Mouse (Mus musculus): ENCODE measurements around the gene Fbxl15. TPM values are rescaled to one million over a fixed set of nuclear protein-coding genes. Genes with fewer than 3 reads are reported as not detected.

Fbxl15 gene
- 13.4 and 19.5 TPM in 2 replicates for polyA plus RNA-seq (2012; rRNA removed)

GRCm38 (mm10) chr19:46328081-46329030 is at the start of gene Fbxl15:
Gene Fbxl15 (plus strand): TSS chr19:46328184.

DNA sequence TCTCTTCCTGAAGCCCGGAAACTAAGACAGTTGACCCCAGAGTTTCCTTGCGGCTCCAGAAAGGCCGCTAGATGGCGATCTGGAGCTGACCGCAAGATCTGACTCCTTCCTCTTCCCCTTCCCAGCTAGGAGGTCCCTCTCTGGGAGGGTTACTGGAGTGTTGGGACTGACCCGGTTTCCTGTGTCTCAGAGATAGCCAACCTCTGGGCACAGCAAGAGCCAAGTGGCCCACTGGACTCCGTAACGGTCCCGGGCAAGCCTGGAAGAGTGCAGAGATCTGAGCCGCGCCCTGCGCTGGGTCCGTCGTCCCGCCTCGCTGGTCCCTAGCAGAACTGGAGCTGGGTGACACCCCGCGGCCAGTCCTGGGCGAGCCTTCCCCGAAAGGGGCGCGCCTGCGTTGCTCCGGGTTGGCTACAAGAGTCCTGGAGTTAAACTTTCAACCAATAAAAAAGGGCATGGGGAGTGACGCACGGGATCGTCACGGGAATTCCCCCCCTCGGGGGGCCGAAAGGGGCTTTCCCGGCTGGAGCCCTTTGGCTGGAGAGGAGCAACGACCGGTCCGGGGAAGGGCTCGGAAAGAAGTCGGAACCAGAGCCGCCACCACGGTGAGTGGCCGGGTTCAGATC is 23.7 kb upstream of the Fbxl15 start, which contains the start of gene Nfkb2:
TSS of gene Nfkb2 (plus strand) at position 105 of the 626 bp plus-strand sequence.

DNA sequence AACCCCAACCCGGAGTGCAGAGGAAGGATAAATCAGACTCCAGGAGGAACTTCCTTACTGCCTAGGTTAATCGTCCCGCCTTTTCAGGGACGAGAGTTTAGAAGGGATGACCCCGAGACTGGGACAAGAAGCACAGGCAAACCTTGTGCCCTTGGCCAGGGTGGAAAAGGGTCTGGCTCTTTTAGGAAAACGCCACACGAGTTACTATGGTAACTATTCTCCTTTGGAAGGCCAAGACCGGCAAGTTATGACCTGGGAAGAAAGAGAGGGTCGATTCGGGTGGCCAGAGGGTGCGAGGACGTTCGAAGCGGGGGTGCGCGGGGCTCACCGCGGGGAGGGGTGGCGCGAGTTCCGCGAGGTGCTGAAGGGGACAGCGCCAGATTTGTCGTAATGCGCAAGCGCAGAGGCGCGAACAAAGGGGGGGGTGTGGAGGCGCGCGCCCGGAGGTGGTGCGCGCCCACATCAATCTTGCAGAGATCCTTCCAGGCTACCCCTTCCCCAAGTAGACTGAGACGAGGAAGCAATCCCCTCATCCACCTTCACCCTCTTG is 1.2 kb upstream of the Fbxl15 start, which contains the start of gene Psd:
TSS of gene Psd (minus strand) at position 401 of the 550 bp plus-strand sequence.

DNA sequence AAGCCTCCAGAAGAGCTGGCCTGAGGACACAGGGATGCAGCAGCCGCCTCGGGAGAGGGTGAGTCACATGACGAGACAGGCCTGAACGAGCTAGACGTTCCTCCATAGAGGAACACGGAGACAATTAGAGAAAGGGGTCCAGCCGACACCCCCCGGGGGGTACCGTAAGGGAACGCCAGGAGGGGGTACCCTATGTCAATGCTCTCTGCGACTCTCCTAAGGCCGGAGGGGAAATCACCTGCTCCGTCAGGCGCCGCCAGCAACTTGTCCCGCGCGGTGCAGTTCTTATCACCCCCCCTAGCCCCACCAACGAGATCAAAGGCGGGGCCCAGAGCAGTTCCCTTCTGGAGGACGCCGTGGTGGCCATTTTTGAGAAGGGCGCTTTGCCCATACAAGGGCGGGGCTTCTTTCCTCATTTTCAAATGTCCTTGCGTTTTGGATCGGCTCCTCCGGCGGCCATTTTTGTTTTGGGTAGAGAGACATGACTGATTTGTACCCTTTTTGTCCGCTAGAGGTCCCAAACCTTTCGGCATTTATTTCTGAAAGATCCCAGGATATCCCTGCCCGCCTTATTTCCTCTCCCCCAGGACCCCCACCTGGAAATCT is 10.4 kb downstream of the Fbxl15 start, which contains the start of gene Cuedc2:
TSS of gene Cuedc2 (minus strand) at position 372 of the 606 bp plus-strand sequence.

DNA sequence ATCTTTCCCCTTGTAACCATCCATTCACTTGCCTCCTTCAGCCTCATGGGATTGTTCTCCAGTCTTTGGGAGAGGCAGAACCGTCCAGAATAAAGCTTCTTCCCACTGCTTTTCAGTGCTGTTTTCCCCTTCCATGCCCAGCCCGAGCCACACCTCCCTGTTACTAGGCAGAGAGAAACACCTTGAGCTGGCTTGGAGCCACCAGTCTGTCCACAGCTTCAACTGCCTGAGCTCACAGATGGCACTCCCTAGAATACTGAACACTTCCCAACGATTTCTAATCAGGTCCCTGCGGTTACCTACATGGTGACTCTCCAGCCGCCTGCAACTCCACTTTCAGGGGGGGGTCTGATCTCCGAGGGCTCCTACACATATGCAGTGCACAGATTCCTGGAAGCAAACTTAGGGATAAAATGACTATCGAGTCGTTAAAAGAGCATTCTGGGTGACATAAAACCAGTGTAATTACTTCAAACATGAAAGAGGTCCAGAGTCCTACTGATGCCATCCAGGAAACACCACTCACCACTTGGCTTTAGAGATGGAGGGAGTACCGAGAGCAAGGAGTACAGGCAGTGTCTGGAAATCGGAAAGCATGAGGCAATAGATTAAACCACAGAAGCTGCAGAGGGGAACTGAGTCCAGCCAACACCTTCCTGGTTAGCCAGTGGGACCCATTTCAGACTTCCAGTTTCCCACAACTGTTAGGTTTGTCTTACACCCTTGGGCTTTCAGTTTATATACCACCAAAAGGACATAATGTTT is 22.4 kb downstream of the Fbxl15 start, which contains the start of gene 2310034G01Rik:
TSS of gene 2310034G01Rik (minus strand) at position 135 of the 765 bp plus-strand sequence.

Other genes with a start within 250 kb of the Fbxl15 start
- 0.02 TPM in 1 of 2 replicates, not detected in the other for gene Elovl3, start 196.3 kb upstream of the Fbxl15 start, polyA plus RNA-seq (2012; rRNA removed)
- 0.10 and 3.8 TPM in 2 replicates for gene Pitx3, start 179.9 kb upstream of the Fbxl15 start, polyA plus RNA-seq (2012; rRNA removed)
- 46.2 and 54.9 TPM in 2 replicates for gene Gbf1, start 175.7 kb upstream of the Fbxl15 start, polyA plus RNA-seq (2012; rRNA removed)
- 7.1 and 9.4 TPM in 2 replicates for gene Nfkb2, start 23.9 kb upstream of the Fbxl15 start, polyA plus RNA-seq (2012; rRNA removed)
- gene Psd, start 1.0 kb upstream of the Fbxl15 start, polyA plus RNA-seq (2012; rRNA removed) = 23.7 and 27.8 TPM in 2 replicates
- 139 and 148 TPM in 2 replicates for gene Cuedc2, start 10.5 kb downstream of the Fbxl15 start, polyA plus RNA-seq (2012; rRNA removed)
- 6.8 and 7.2 TPM in 2 replicates for gene Mfsd13a, start 12.9 kb downstream of the Fbxl15 start, polyA plus RNA-seq (2012; rRNA removed)
- gene 2310034G01Rik, start 22.1 kb downstream of the Fbxl15 start, polyA plus RNA-seq (2012; rRNA removed) = 1.2 TPM in 2 replicates
- gene Actr1a, start 67.6 kb downstream of the Fbxl15 start, polyA plus RNA-seq (2012; rRNA removed) = 126 and 144 TPM in 2 replicates
- gene Sufu, start 68.7 kb downstream of the Fbxl15 start, polyA plus RNA-seq (2012; rRNA removed) = 22.2 and 29.3 TPM in 2 replicates
- 36.9 and 46.9 TPM in 2 replicates for gene Trim8, start 173.5 kb downstream of the Fbxl15 start, polyA plus RNA-seq (2012; rRNA removed)
- 165 and 172 TPM in 2 replicates for gene Arl3, start 245.0 kb downstream of the Fbxl15 start, polyA plus RNA-seq (2012; rRNA removed)
- gene Sfxn2, start 245.2 kb downstream of the Fbxl15 start, polyA plus RNA-seq (2012; rRNA removed) = 11.7 and 16.0 TPM in 2 replicates